Mouse (Mus musculus) retina, postnatal 7 days (tissue): Measurements from ENCODE around the gene Anapc4.

Experiments used
- DNase-seq: peaks from one replicate; pipeline ENCODE4 v3.0.0-alpha.2; 2012; ENCODE audit warnings: low read depth, low spot score

Anapc4 gene

GRCm38 (mm10) chr5:52833761-52834274, at the start of gene Anapc4:
Gene Anapc4, plus strand, starts transcription at chr5:52834012.
- peak; percentile 95 for DNase-seq

DNA sequence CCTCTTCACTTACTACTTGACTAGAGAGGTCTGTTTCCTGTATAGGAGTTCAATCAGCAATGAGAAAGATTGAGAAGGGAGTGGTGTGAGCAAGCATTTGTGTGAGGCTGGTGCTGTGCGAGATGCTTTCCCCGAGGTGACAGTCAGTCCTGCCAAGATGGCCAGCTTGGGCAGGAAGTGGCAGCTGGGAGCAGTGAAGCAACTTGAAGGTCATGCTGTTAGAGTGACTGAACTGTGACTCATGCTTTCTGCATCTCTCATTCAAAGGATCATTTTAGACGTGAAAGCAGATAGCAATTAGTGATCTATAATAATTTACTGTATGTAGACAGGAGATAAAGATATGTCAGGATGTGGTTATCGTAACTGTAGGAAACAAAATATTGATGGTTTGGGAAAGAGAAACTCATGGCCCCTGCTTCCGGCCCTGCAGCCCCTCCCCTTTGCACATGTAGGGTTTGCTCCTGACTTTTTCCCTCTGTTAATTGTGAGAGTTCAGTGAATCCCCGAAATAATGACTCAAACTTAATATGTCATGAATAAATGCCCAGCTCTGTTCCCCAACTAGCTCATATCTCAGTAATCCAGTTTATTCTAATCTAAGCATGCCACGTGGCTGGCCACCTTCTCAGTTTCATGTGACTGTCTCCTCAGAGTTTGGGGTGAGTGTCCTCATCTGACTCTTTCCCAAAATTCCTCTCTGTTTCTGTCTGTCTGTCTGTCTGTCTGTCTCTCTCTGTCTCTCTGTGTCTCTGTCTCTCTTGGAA, 47.1 kb upstream of the Anapc4 start:
- no peak for DNase-seq

DNA sequence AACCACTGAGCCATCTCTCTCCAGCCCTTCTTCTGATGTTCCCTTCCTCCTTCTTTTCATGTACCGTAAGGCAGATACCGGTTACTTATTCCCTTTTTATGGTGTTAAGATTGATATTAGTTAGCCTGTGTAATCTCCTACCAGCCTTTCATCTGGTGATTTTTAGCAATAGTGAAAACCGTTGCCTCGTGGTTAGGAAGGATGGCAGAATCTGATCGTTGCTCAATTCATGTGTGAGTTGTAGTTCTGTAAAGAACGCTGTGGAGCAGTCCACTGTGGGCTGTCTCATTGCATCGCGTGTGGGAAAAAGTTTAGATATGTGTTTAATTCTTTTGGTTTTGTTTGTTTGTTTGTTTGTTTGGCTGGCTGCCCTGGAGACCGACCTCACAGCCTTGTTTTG, 40.6 kb upstream of the Anapc4 start:
- no peak for DNase-seq

- DNase-seq: no peak
Measured at GRCm38 (mm10) chr5:52794109-52794508, 39.7 kb upstream of the Anapc4 start.

DNA sequence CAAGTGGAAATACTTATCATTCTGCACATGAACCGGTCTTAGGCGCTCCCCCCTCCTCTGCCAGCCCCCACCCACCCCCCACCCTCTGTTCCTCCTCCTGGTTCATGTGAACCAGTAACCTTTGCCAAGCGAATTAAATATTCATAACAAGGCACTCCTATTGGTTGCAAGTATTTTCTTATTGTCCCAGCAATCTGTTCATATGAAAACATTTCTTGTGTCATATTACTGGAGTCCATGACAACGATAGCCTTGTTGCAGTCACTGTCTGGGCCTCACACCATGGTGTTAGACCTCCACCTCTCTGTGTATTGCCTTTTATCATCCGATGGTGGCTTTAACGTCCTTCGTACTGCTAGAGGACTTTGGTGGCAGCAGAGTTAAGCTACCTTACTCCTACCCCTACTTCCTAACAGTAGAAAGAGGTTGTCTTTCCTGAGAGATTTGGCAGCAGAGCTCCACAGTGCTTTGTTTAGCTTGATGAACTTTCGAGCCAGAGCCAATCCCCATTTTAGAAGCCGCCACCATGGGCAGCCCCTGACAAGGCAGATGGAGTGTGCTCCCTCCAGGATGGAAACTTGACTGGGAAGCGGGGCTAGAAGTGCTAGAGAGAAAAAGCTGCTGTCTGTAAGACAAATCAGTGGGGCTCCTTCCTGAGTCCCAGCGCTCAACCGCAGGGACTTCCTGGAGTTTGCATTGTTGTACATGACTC, 34.4 kb upstream of the Anapc4 start:
- no peak for DNase-seq

GRCm38 (mm10) chr5:52805801-52806200, 28.0 kb upstream of the Anapc4 start:
- no peak for DNase-seq

DNA sequence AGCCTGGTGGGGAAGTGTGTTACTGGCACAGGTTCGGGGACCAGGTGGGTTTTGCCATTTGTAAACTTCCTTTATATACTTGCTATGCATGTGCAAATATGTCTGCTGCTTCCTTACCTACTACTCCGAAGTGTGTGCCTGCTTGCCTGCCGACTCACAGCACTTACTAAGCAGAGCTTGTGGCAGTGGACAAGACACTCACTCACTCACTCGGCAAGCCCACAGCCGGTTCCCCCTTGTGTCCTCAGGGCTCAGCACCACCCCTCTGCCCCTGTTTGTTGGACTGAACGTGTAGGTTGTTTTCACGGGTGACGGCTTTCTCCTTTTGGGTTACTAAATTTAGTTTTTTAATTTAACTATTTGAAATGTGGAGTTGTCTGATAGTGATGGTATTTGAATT, 27.5 kb upstream of the Anapc4 start:
- no peak for DNase-seq

DNA sequence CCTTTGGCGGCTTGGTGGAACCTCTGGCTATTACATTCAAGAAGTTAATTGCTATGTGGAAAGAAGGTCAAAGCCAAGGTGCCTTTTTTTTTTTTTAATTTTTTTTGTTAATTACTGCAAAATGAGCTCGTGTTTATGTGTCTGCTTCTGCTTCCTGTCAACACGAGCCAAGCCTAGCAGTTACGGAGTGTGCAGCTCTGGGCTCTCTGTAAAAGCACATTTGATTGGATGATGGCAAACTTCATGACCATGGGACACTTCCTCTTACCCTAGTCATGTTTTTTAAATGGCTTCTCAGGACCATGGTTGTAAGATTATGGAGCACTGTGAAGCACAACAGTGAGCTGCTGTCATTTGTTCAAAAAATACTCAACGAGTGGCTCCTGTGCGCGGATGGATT, 26.8 kb upstream of the Anapc4 start:
- DNase-seq: no peak

DNA sequence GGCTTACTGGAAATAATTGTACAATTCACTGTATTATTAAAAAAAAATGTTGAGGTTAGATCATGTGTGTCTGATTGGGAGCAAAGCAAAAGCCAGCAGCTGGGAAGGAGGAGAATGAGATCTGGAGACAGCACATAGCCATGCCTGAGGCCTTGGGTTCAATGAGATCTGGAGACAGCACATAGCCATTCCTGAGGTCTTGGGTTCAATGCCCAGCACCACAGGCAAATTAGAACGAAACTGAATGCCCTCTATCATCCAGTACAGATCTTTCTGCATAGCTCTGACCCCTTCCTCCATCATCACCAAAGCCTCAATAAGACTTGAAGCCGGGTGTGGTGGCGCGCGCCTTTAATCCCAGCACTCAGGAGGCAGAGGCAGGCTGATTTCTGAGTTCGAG, 23.4 kb upstream of the Anapc4 start:
- DNase-seq: no peak

DNA sequence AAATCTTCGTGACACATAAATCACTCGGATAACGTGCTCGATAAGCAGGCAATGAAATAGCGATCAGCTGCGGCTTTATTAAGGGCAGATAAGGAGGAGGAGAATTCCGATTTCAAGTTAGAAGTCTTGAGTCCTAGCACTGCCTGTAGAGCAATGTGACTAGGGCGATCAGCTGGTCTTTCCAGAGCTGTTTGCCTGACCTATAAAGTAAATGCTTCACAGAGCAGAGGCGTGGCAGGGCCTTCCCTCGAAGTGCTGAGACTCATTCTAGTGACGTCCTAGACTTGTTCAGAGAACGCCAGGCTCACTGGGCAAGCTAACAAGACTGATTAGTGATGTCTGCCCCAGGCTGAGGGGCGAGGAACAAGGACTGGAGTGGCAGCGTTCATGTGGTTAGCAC, 22.8 kb upstream of the Anapc4 start:
- DNase-seq: no peak

DNA sequence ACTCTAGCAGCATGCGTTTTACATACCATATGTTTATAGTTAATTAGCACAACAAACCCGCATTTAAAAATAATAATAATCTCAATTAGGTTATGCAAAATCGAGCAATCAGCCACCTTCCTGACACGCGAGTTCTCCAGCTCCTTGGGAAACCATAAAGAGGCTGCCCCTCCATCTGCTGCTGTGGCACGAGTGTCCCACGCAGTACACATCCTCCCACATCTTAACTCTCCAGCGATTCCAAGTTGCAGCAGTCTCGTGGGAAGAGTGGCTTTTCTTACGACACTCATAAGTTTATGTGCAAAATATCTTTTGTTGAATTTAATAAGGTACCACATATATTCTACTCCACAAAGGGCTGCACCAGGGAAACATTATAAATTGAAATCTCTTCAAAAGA, 21.4 kb upstream of the Anapc4 start:
- DNase-seq: no peak

- no peak for DNase-seq
Measured at GRCm38 (mm10) chr5:52813312-52813711, 20.5 kb upstream of the Anapc4 start.

DNA sequence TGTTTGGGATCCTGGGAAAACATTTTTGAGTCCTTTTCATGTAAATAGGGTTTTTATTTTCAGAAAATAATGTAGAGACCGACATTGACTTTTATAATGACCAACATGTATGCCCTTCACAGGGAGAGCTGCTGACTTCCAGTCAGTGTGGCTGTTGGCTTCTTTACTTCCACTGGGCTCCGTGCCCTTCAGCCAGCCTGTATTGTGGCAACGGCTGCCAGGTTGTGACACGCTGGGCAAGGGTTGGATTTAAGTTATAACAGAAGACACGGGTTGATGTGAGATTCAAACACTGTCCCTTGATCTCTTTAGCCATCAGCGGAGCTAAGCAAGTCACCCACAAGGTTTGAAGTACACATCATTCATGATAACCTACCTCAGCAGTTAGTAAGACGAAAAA, 15.1 kb upstream of the Anapc4 start:
- no peak for DNase-seq

DNA sequence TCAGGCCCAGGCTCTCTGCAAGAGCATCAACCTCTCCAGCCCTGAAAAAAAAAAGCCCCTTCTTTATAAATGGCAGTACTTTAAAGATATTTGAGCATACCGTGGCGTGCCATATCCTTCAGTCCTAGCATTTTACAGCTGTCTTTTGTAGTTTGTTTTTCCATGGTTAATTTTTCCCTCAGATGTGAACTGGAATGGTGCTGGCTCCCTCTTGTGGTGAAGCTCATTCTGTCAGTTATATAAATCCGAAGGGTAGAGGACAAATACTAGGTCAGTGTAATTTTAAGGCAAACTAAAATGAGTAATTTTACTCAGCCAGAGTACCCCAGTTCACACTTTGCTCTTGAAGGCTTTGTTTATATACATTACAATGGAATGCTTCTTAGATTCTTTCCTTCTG, 12.1 kb upstream of the Anapc4 start:
- DNase-seq: peak; percentile 29

GRCm38 (mm10) chr5:52827923-52828322, 5.9 kb upstream of the Anapc4 start:
- DNase-seq: no peak

DNA sequence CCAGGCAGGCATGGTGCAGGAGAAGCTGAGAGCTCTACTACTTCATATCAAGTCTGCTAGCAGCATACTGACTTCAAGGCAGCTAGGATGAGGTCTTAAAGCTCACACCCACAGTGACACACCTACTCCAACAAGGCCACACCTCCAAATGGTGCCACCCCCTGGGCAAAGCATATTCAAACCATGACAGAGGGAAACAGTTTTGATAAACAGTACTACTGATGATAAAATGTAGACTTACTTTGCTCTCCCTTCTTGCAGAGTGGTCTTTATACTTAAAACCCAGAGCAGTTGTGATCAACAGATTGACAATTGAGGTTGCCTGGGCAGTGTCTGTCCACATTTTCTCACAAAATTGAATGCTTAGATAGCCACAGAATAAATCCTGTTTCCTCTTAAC, 807 bp upstream of the Anapc4 start:
- no peak for DNase-seq

GRCm38 (mm10) chr5:52834386-52834785, 574 bp downstream of the Anapc4 start:
- DNase-seq: no peak

DNA sequence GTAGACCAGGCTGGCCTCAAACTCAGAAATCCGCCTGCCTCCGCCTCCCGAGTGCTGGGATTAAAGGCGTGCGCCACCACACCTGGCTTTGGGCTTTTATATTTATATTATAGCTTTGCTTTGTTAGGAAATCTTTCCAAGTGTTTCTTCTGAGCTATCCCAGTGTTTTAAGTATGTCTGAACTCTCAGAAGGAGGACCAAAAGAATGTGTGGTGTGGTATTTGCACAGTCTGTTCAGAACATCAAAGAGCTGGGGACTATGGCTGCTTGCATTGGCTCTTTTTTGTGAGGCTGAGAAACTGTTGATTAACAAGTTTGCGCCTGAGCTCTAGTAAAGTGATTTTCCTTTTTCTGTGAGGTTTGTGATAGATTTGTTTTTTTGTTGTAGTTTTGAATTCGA, 10.5 kb downstream of the Anapc4 start:
- no peak for DNase-seq

- DNase-seq: no peak
Measured at GRCm38 (mm10) chr5:52855727-52856126, 21.9 kb downstream of the Anapc4 start.

DNA sequence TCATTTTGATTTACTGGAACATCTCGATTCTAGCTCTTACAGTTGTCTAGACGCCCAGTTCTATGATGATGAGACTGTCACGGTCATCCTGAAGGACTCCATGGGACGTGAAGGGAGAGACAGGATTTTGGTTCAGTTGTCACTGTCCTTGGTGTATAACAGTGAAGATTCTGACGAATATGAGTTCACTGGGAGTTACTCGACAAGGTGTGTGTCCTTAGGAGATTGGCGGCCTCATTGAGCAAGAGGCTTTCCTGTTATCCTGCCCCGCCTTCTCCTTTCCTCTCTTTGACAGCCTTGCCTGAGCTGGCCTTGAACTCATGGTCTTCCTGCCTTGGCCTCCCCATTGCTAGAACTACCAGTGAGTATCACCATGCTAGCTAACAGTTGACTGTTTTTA, 30.6 kb downstream of the Anapc4 start:
- no peak for DNase-seq

- DNase-seq: no peak
Measured at GRCm38 (mm10) chr5:52865825-52866224, 32.0 kb downstream of the Anapc4 start.

- DNase-seq: no peak
Measured at GRCm38 (mm10) chr5:52866361-52867155, 32.7 kb downstream of the Anapc4 start.
